Mouse (Mus musculus): ENCODE results near the gene Klhl42.

The Klhl42 gene

GRCm38 (mm10) chr6:147064944-147065261 is 26.3 kb upstream of the Klhl42 start:
- DNase-seq (ENCODE audit: low read depth, low spot score) = no peak
- Histone ChIP-seq H3K27me3 (ENCODE audit: control insufficient read depth, insufficient read depth, low read length, poor library complexity, severe bottlenecking) (no peaks in the 10 kb centered on the region), H3K36me3 (ENCODE audit: control insufficient read depth, insufficient read depth, low read length, poor library complexity, severe bottlenecking) (peaks cover 8% of the 10 kb centered on the region)

- Histone ChIP-seq H3K36me3 (ENCODE audit: control insufficient read depth, insufficient read depth, low read length, poor library complexity, severe bottlenecking) (peaks cover 1% of the 10 kb centered on the region; the same call in 1 of the 2 replicates), H3K27me3 (ENCODE audit: control insufficient read depth, insufficient read depth, low read length, poor library complexity, severe bottlenecking) (no peaks in the 10 kb centered on the region)
- DNase-seq (ENCODE audit: low read depth, low spot score) = no peak
Observed at GRCm38 (mm10) chr6:147075808-147076387, 15.3 kb upstream of the Klhl42 start.

GRCm38 (mm10) chr6:147076878-147077277 is 14.3 kb upstream of the Klhl42 start:
- H3K36me3 ChIP-seq (ENCODE audit: control insufficient read depth, insufficient read depth, low read length, poor library complexity, severe bottlenecking) = no peaks in the 10 kb centered on the region; the same call in 1 of the 2 replicates
- H3K27me3 ChIP-seq (ENCODE audit: control insufficient read depth, insufficient read depth, low read length, poor library complexity, severe bottlenecking) = no peaks in the 10 kb centered on the region
- no peak for DNase-seq (ENCODE audit: low read depth, low spot score)

- no peaks in the 10 kb centered on the region for H3K27me3 ChIP-seq (ENCODE audit: control insufficient read depth, insufficient read depth, low read length, poor library complexity, severe bottlenecking)
- DNase-seq (ENCODE audit: low read depth, low spot score) = no peak
Observed at GRCm38 (mm10) chr6:147079919-147080318, 11.3 kb upstream of the Klhl42 start.

GRCm38 (mm10) chr6:147085398-147086040 is 5.7 kb upstream of the Klhl42 start:
- no peak for DNase-seq (ENCODE audit: low read depth, low spot score)

More at GRCm38 (mm10) chr6:147079919-147080318, 11.3 kb upstream of the Klhl42 start:
- H3K36me3 ChIP-seq (ENCODE audit: control insufficient read depth, insufficient read depth, low read length, poor library complexity, severe bottlenecking) = no peaks in the 10 kb centered on the region; the same call in 1 of the 2 replicates

GRCm38 (mm10) chr6:147086594-147087225 is 4.5 kb upstream of the Klhl42 start, which contains the start of gene Mansc4:
Gene Mansc4 (minus strand): TSS chr6:147087032.
- no peak for DNase-seq (ENCODE audit: low read depth, low spot score)
- Histone ChIP-seq H3K36me3 (ENCODE audit: control insufficient read depth, insufficient read depth, low read length, poor library complexity, severe bottlenecking) (no peaks in the 10 kb centered on the region), H3K27me3 (ENCODE audit: control insufficient read depth, insufficient read depth, low read length, poor library complexity, severe bottlenecking) (no peaks in the 10 kb centered on the region)

More at GRCm38 (mm10) chr6:147085398-147086040, 5.7 kb upstream of the Klhl42 start:
- Histone ChIP-seq H3K36me3 (ENCODE audit: control insufficient read depth, insufficient read depth, low read length, poor library complexity, severe bottlenecking) (no peaks in the 10 kb centered on the region), H3K27me3 (ENCODE audit: control insufficient read depth, insufficient read depth, low read length, poor library complexity, severe bottlenecking) (no peaks in the 10 kb centered on the region)

GRCm38 (mm10) chr6:147087736-147088135 is 3.4 kb upstream of the Klhl42 start:
- H3K27me3 ChIP-seq (ENCODE audit: control insufficient read depth, insufficient read depth, low read length, poor library complexity, severe bottlenecking) = no peaks in the 10 kb centered on the region
- no peak for DNase-seq (ENCODE audit: low read depth, low spot score)
- H3K36me3 ChIP-seq (ENCODE audit: control insufficient read depth, insufficient read depth, low read length, poor library complexity, severe bottlenecking) = no peaks in the 10 kb centered on the region

GRCm38 (mm10) chr6:147088517-147088916 is 2.7 kb upstream of the Klhl42 start:
- Histone ChIP-seq H3K36me3 (ENCODE audit: control insufficient read depth, insufficient read depth, low read length, poor library complexity, severe bottlenecking) (no peaks in the 10 kb centered on the region), H3K27me3 (ENCODE audit: control insufficient read depth, insufficient read depth, low read length, poor library complexity, severe bottlenecking) (no peaks in the 10 kb centered on the region)
- no peak for DNase-seq (ENCODE audit: low read depth, low spot score)

GRCm38 (mm10) chr6:147090191-147090590 is 988 bp upstream of the Klhl42 start:
- Histone ChIP-seq H3K36me3 (ENCODE audit: control insufficient read depth, insufficient read depth, low read length, poor library complexity, severe bottlenecking) (no peaks in the 10 kb centered on the region), H3K27me3 (ENCODE audit: control insufficient read depth, insufficient read depth, low read length, poor library complexity, severe bottlenecking) (no peaks in the 10 kb centered on the region)
- no peak for DNase-seq (ENCODE audit: low read depth, low spot score)

GRCm38 (mm10) chr6:147092136-147092535 is 957 bp downstream of the Klhl42 start:
- no peak for DNase-seq (ENCODE audit: low read depth, low spot score)
- H3K36me3 ChIP-seq (ENCODE audit: control insufficient read depth, insufficient read depth, low read length, poor library complexity, severe bottlenecking) = peaks cover 3% of the 10 kb centered on the region; the same call in 1 of the 2 replicates
- no peaks in the 10 kb centered on the region for H3K27me3 ChIP-seq (ENCODE audit: control insufficient read depth, insufficient read depth, low read length, poor library complexity, severe bottlenecking)

GRCm38 (mm10) chr6:147094771-147095170 is 3.6 kb downstream of the Klhl42 start:
- no peak for DNase-seq (ENCODE audit: low read depth, low spot score)
- peaks cover 3% of the 10 kb centered on the region; the same call in 1 of the 2 replicates for H3K36me3 ChIP-seq (ENCODE audit: control insufficient read depth, insufficient read depth, low read length, poor library complexity, severe bottlenecking)
- H3K27me3 ChIP-seq (ENCODE audit: control insufficient read depth, insufficient read depth, low read length, poor library complexity, severe bottlenecking) = no peaks in the 10 kb centered on the region

GRCm38 (mm10) chr6:147096109-147096508 is 4.9 kb downstream of the Klhl42 start:
- DNase-seq (ENCODE audit: low read depth, low spot score) = no peak
- Histone ChIP-seq H3K36me3 (ENCODE audit: control insufficient read depth, insufficient read depth, low read length, poor library complexity, severe bottlenecking) (peaks cover 3% of the 10 kb centered on the region; the same call in 1 of the 2 replicates), H3K27me3 (ENCODE audit: control insufficient read depth, insufficient read depth, low read length, poor library complexity, severe bottlenecking) (no peaks in the 10 kb centered on the region)

- H3K36me3 ChIP-seq (ENCODE audit: control insufficient read depth, insufficient read depth, low read length, poor library complexity, severe bottlenecking) = peaks cover 3% of the 10 kb centered on the region; the same call in 1 of the 2 replicates
- H3K27me3 ChIP-seq (ENCODE audit: control insufficient read depth, insufficient read depth, low read length, poor library complexity, severe bottlenecking) = no peaks in the 10 kb centered on the region
- no peak for DNase-seq (ENCODE audit: low read depth, low spot score)
Observed at GRCm38 (mm10) chr6:147096934-147097333, 5.8 kb downstream of the Klhl42 start.

- peaks cover 3% of the 10 kb centered on the region; the same call in 1 of the 2 replicates for H3K36me3 ChIP-seq (ENCODE audit: control insufficient read depth, insufficient read depth, low read length, poor library complexity, severe bottlenecking)
- no peak for DNase-seq (ENCODE audit: low read depth, low spot score)
Observed at GRCm38 (mm10) chr6:147097346-147097929, 6.3 kb downstream of the Klhl42 start.

More at GRCm38 (mm10) chr6:147097346-147097929, 6.3 kb downstream of the Klhl42 start:
- no peaks in the 10 kb centered on the region for H3K27me3 ChIP-seq (ENCODE audit: control insufficient read depth, insufficient read depth, low read length, poor library complexity, severe bottlenecking)
